Mouse (Mus musculus) small intestine, adult 2 months (tissue): ENCODE data around the gene Tmem165.

Source experiments
- CTCF ChIP-seq: fragments of 200-500 bp; IDR thresholded peaks from 2 replicates; pipeline ENCODE4 v1.5.1; 2012; ENCODE audit warnings: low read depth, mild to moderate bottlenecking, control low read depth, inconsistent platforms, low read length, moderate library complexity, mixed read lengths; ENCODE audit not compliant: insufficient replicate concordance, insufficient read length; ENCODE audit errors: extremely low read depth
- POLR2A ChIP-seq: fragments of 200-500 bp; IDR thresholded peaks from 2 replicates; pipeline ENCODE4 v1.6.1; 2012; ENCODE audit warnings: low read depth, mild to moderate bottlenecking, control low read depth, inconsistent platforms, low read length, moderate library complexity

- TF ChIP-seq CTCF (no peak), POLR2A (no peak)
These were observed 30.7 kb upstream of the Tmem165 start for GRCm38 (mm10) chr5:76152956-76153355.
